Mouse (Mus musculus): Measurements from ENCODE around the gene Cnnm4. TPM values are rescaled to one million over a fixed set of nuclear protein-coding genes. Genes with fewer than 3 reads are reported as not detected.
"Not testable (repeated sequence)": the region's sequence is repeated elsewhere in the genome, so short reads cannot be mapped to it uniquely, and the experiment has no call there.

Gene Cnnm4
- total RNA-seq, 2 experiments from 2014 or later = 13.0 to 13.8 TPM

DNA sequence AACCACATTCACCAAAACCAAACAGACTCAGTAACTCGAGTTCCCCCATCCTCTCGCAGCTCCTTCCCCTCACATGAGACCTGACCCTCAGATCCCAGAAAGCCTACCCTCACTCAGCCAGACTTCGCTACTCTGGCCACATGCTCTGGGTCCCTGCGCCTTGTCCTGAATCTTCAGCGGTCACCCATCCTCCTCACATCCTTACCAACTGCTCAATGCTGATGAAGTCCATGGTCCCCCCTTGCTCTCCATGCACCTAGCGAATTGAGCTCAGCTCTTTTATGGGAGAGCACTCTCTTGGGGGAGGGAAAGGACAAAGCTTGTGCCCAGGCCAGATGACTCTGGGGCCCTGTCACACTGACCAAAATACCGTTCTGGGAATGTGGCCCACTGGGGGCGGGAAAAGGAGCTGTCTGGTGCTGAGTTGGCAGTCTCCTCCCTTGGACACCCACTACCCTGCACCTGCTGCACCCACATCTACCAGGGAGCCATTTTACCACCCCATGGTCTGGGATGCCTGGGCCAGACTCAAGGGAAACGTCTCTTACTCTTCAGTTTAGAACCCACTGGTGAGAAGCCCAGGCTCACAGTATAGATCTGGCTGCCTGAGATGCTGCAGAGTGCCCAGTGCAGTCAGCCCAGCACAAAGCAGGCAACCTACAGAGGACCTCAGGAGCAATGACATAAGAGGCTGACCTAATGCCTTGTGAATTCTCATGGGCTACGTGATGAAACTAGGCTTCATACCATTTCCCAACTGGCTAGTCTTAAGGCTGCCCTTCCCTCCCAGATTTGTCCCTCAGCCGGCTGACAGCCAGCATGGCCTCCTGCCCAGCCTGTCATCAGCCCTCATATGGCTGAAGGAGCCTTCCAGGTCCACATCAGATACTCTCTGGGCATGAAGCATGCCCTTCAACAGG, 64.3 kb downstream of the Cnnm4 start:
- intact Hi-C loops (cut with DNase I) = no loop called here
- peak in 1 of 2 experiments; percentile 40 for DNase-seq (ENCODE audit: low spot score in 2 of 2)

DNA sequence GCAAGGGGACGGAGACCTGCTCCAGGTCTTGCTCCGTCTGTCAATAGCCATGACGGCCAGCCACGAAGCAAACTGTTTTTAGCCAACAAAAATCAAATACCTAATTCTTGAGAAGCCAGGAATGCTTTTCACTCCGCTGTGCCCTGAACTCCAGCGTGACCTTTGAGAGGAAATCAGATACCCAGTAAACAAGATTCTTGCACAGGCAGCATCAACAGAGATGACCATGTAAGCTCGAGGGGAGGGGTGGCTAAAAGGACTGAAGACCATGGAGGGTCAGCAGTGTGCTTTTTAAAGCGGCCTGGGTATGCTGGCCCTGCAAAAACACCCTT, 64.9 kb downstream of the Cnnm4 start:
- intact Hi-C loops (cut with DNase I) = no loop called here

GRCm38 (mm10) chr1:36536783-36537182, 65.4 kb downstream of the Cnnm4 start, which contains the start of gene Ankrd23:
TSS of gene Ankrd23 (minus strand) at chr1:36536883.
- intact Hi-C loops (cut with DNase I); DNase-seq (ENCODE audit: low spot score in 2 of 2): not testable (repeated sequence)

More for the DNA sequence above, 64.9 kb downstream of the Cnnm4 start:
- no peak for DNase-seq (ENCODE audit: low spot score in 2 of 2)

DNA sequence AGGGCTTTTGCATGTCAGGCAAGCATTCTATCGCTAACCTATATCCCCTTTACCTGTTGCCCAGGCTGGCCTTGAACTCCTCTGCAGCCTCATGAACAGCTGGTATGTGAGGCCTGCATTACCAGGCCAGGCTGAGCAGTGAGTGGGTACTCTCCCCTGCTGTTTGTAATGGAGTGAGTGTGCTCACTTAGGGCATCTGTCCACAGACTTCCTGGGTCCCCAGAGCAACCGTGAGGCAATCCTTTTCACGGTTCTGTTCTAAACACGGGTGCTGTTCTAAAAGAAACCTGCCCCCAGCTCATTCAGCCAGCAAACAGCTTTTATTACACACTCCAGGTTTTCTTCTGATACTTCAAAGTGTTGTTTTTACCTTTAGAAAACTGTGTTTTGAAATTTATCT, 67.3 kb downstream of the Cnnm4 start:
- intact Hi-C loops (cut with DNase I) = no loop called here

GRCm38 (mm10) chr1:36539186-36539585, 67.8 kb downstream of the Cnnm4 start, which contains the start of gene Gm42417:
TSS of gene Gm42417 (minus strand) at chr1:36539429.
- intact Hi-C loops (cut with DNase I) = no loop called here
- no peak for DNase-seq (ENCODE audit: low spot score in 2 of 2)

More for the DNA sequence above, 67.3 kb downstream of the Cnnm4 start:
- no peak for DNase-seq (ENCODE audit: low spot score in 2 of 2)

GRCm38 (mm10) chr1:36540132-36540531, 68.7 kb downstream of the Cnnm4 start:
- no peak for DNase-seq (ENCODE audit: low spot score in 2 of 2)
- intact Hi-C loops (cut with DNase I) = no loop called here

- DNase-seq (ENCODE audit: low spot score in 2 of 2) = no peak
- intact Hi-C loops (cut with DNase I) = no loop called here
Observed at GRCm38 (mm10) chr1:36540807-36541206, 69.4 kb downstream of the Cnnm4 start.

- intact Hi-C loops (cut with DNase I) = no loop called here
- no peak for DNase-seq (ENCODE audit: low spot score in 2 of 2)
Observed at GRCm38 (mm10) chr1:36541844-36542243, 70.4 kb downstream of the Cnnm4 start.

DNA sequence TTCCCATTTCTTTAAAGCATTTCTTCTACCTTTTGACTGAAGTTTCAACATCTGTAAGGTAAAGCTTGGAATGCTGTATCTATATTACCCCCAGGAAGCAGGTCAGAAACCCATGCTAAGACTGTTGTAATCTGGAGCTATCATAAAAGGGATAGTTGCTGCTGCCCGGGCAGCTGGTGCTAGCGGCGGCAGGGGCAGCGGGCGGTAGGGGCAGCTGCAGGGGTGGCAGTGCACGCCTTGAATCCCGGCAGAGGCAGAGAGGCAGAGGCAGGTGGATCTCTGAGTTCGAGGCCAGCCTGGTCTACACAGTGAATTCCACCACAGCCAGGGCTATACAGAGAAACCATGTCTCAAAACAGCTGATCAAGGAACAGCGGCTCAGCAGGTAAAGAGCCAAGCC, 71.5 kb downstream of the Cnnm4 start:
- intact Hi-C loops (cut with DNase I) = no loop called here
- no peak for DNase-seq (ENCODE audit: low spot score in 2 of 2)

DNA sequence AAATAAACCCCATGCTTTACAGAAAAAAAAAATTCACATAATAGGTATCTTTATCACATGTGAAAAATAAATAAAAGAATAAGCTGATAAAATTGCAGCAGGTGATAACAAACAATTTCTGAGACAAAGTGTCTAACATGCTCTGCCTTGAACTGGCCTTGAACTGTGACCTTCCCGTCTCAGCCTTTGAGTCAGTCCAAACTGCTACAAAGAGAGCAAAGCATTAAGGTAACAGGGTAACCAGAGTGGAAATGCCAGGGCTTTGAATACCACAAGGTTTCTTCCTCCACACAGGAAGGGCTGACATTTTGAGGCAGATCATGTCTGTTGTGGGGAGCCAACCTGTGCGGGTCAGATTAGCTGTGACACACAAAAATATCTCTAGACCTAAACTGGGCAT, 74.0 kb downstream of the Cnnm4 start:
- intact Hi-C loops (cut with DNase I) = no loop called here
- DNase-seq (ENCODE audit: low spot score in 2 of 2) = no peak

- peak in 1 of 2 experiments; percentile 42 for DNase-seq (ENCODE audit: low spot score in 2 of 2)
- intact Hi-C loops (cut with DNase I) = no loop called here
Observed at GRCm38 (mm10) chr1:36545845-36546600, 74.6 kb downstream of the Cnnm4 start.

DNA sequence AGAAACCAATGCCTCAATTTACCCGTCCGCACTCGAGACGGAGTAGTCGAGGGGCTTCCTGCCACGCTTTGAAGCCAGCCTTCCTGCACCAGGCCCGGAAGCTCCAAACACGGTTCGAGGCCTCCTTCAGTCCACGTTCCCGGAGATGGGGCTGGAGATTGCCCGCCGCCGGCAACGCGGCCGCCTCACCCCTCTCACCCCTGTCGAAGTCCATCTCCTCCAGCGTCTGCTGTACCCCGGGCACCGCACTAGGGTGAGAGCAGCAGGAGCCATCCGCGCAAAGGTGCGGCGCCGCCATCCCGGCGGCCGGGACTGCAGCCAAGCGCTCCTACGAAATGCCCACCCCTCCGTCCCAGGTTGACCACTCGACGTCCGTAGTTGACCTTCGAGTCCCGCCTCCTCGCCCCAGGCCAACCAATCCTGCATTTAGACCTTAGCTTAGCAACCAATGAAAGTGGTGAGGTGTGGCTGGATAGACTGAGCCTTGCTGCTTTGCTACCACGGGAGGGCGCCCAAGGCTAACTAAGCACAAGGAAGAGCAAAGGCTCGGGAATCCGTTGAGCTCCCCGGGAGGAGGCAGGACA, 75.6 kb downstream of the Cnnm4 start, which contains the start of gene Ankrd39:
TSS of gene Ankrd39 (minus strand) at position 558 of the 584 bp plus-strand sequence.
- intact Hi-C loops (cut with DNase I) = loop anchor here (1.0 kb wide), 3 partner anchors 88 to 137 kb away; no protein-coding TSS in a partner anchor
- peak; percentile 97 to 99 for DNase-seq (ENCODE audit: low spot score in 2 of 2)

GRCm38 (mm10) chr1:36547981-36548598, 76.7 kb downstream of the Cnnm4 start:
- intact Hi-C loops (cut with DNase I) = loop anchor here (1.0 kb wide), 3 partner anchors 87 to 136 kb away; no protein-coding TSS in a partner anchor
- DNase-seq (ENCODE audit: low spot score in 2 of 2) = peak in 1 of 2 experiments; percentile 33

DNA sequence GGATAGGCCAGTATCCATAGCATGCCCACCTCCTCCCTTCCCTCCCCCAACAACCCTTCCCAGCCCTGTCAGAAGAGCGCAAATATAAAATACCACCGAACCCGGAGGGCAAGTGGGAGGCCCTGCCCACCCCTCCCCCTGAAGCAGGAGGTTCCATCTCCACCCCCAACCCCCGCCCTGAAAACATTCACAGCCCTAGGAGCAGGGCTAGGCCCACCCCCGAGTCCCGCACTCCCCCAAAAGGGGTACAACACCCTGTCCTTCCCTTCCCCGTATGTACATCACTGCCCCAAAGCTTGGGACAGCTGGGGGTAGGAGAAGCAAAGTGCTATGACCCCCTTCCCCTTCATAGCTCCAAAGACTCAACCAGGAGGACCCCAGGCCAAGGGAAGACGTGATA, 77.4 kb downstream of the Cnnm4 start:
- intact Hi-C loops (cut with DNase I) = no loop called here
- no peak for DNase-seq (ENCODE audit: low spot score in 2 of 2)

- intact Hi-C loops (cut with DNase I) = no loop called here
Observed at GRCm38 (mm10) chr1:36549491-36549890, 78.1 kb downstream of the Cnnm4 start.

GRCm38 (mm10) chr1:36550075-36550863, 78.8 kb downstream of the Cnnm4 start:
- intact Hi-C loops (cut with DNase I) = no loop called here
- DNase-seq (ENCODE audit: low spot score in 2 of 2) = no peak

More at GRCm38 (mm10) chr1:36549491-36549890, 78.1 kb downstream of the Cnnm4 start:
- no peak for DNase-seq (ENCODE audit: low spot score in 2 of 2)

DNA sequence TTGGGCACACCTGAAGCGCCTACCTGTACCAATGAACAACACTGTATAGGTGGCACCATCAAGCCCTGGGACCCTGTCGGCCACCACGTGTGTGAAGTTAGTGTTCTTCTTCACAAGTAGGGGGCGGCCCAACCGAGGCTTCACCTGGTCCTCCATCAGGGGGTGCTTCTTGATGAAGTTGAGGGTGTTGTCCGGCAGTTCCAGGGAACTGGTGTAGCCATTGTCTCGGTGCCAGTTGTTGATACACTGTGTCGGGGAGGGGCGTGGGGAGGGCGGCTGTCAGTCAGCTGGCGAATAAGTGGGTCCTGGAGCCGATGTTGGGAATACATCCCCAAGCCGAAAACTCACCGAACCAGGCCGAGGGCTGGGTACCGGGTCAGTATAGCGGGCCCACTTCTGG, 80.5 kb downstream of the Cnnm4 start:
- DNase-seq (ENCODE audit: low spot score in 2 of 2) = no peak
- intact Hi-C loops (cut with DNase I) = no loop called here

GRCm38 (mm10) chr1:36552506-36552905, 81.1 kb downstream of the Cnnm4 start:
- intact Hi-C loops (cut with DNase I) = no loop called here
- no peak for DNase-seq (ENCODE audit: low spot score in 2 of 2)
